Mouse (Mus musculus) granulocyte monocyte progenitor cell, adult 5-6 weeks (primary cell): ENCODE measurements around the gene Flnb. TPM values are rescaled to one million over a fixed set of nuclear protein-coding genes. Genes with fewer than 3 reads are reported as not detected.

ENCODE experiments used
- ATAC-seq: replicated peaks from 2 replicates; pipeline ENCODE4 v1.8.0; 2016; ENCODE audit warnings: mild to moderate bottlenecking, moderate TSS enrichment, inconsistent platforms; ENCODE audit not compliant: poor library complexity, severe bottlenecking
- total RNA-seq, 2 experiments: library from RNA; stranded (forward) in 1 of 2; stranded (reverse) in 1 of 2; fragments of 200-712, 200-1000 nt in 1 of 2; fragments of >200 nt in 1 of 2; fragmentation: Nextera tagmentation in 1 of 2; gene quantifications; 2 replicates each; pipeline ENCODE4 v1.2.3; 2014 to 2017

Gene Flnb
- total RNA-seq, 2 experiments from 2014 or later: 20.8 to 30.2 TPM

GRCm38 (mm10) chr14:7860525-7861154 is 42.9 kb downstream of the Flnb start:
- no peak for ATAC-seq

GRCm38 (mm10) chr14:7861275-7861674 is 43.5 kb downstream of the Flnb start:
- no peak for ATAC-seq

- no peak for ATAC-seq
These were observed 44.5 kb downstream of the Flnb start for GRCm38 (mm10) chr14:7862226-7862625.

- ATAC-seq: no peak
These were observed 45.4 kb downstream of the Flnb start for GRCm38 (mm10) chr14:7863199-7863598.

- no peak for ATAC-seq
These were observed 46.2 kb downstream of the Flnb start for GRCm38 (mm10) chr14:7863871-7864505.

- no peak for ATAC-seq
These were observed 46.7 kb downstream of the Flnb start for GRCm38 (mm10) chr14:7864506-7864899.

GRCm38 (mm10) chr14:7867224-7867623 is 49.5 kb downstream of the Flnb start:
- no peak for ATAC-seq

GRCm38 (mm10) chr14:7867841-7868240 is 50.1 kb downstream of the Flnb start:
- ATAC-seq: no peak

GRCm38 (mm10) chr14:7869796-7870195 is 52.0 kb downstream of the Flnb start:
- no peak for ATAC-seq

- ATAC-seq: no peak
These were observed 55.8 kb downstream of the Flnb start for GRCm38 (mm10) chr14:7873552-7873951.

- ATAC-seq: no peak
These were observed 56.7 kb downstream of the Flnb start for GRCm38 (mm10) chr14:7874495-7874894.

- peak; percentile 66 for ATAC-seq
These were observed 60.2 kb downstream of the Flnb start for GRCm38 (mm10) chr14:7877957-7878356.

- ATAC-seq: peak; percentile 83
These were observed 62.6 kb downstream of the Flnb start for GRCm38 (mm10) chr14:7880389-7880788.

GRCm38 (mm10) chr14:7881533-7881932 is 63.8 kb downstream of the Flnb start:
- ATAC-seq: no peak

GRCm38 (mm10) chr14:7882050-7882449 is 64.3 kb downstream of the Flnb start:
- no peak for ATAC-seq

GRCm38 (mm10) chr14:7884158-7884557 is 66.4 kb downstream of the Flnb start:
- ATAC-seq: no peak

GRCm38 (mm10) chr14:7884841-7885240 is 67.1 kb downstream of the Flnb start:
- no peak for ATAC-seq

GRCm38 (mm10) chr14:7885540-7885939 is 67.8 kb downstream of the Flnb start:
- no peak for ATAC-seq

GRCm38 (mm10) chr14:7886008-7886407 is 68.3 kb downstream of the Flnb start:
- ATAC-seq: no peak

GRCm38 (mm10) chr14:7887171-7887570 is 69.4 kb downstream of the Flnb start:
- ATAC-seq: no peak

GRCm38 (mm10) chr14:7888294-7888693 is 70.5 kb downstream of the Flnb start:
- ATAC-seq: no peak
